Mouse (Mus musculus) monocyte, adult 5-6 weeks (primary cell): ENCODE measurements around the gene Tcerg1l. TPM values are rescaled to one million over a fixed set of nuclear protein-coding genes. Genes with fewer than 3 reads are reported as not detected.

ENCODE experiments used
- ATAC-seq: fragments of 153-309, 156-312 bp; replicated peaks from 2 replicates; pipeline ENCODE4 v1.8.0; 2017; ENCODE audit warnings: mild to moderate bottlenecking; ENCODE audit not compliant: low TSS enrichment, insufficient number of reproducible peaks, severe bottlenecking, poor library complexity, low FRiP score
- total RNA-seq: library from RNA; stranded (forward); fragments of 200-1000, 200-491, 200-594 nt; gene quantifications from 3 replicates; pipeline ENCODE4 v1.2.3, GENCODE M21; 2017

The Tcerg1l gene
- total RNA-seq, 1 experiment from 2014 or later: not detected

DNA sequence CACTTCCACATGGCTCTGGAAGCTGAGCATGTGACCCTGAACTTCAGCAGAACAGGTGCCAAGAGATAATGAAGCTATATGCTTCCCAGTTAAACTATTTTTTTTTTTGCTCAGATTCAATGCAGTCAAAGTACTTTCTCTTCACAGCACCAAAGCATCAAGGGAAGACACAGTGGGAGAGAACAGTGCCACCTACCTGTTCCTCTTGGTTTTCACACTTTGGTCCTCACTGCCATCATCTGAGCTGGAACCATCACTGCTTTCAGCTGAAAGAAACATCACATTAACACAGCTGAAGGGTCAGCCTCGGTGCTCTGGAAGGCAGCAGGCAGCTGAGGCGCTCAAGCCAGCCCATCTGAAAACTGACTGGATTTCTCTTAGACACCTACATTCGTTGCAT is 149.4 kb downstream of the Tcerg1l start:
- ATAC-seq: no peak

DNA sequence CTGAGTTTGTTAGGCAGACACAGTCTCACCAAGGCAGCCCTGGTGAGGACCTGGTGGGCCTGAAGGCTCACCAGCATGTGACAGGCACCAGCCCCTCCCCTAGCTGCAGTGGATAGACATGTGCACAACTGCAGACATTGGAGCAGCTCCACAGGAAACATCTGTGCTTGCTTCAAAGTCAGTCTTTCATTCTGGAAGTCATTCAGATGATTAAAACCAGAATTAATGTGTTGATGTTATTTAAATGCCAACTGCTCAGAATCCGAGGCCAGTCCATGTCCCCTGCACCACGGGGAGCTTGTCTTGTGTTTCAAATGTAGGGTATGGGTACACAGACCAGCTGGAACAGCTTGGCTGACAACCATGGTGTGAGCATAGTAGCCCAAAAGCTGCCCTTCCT is 150.8 kb downstream of the Tcerg1l start:
- ATAC-seq: no peak

DNA sequence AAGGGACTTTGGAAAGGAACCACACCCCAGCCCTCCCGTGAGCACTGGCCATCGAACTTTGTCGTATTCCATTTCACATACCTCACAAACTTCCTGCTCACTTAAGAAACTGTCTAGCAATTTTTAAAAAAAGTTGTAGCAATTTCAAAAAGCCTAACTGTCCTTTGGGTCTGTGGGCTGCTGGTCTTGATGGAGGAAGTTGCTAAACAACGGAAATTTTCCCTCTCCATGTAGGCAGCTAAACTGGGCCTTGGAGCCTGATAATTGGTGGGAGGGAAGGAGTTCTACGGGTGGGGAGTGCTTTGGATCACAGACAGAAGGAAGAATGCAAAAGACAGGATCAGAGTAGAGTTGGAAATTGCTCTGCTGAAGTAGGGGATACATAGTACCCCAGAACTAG is 155.3 kb downstream of the Tcerg1l start:
- no peak for ATAC-seq

DNA sequence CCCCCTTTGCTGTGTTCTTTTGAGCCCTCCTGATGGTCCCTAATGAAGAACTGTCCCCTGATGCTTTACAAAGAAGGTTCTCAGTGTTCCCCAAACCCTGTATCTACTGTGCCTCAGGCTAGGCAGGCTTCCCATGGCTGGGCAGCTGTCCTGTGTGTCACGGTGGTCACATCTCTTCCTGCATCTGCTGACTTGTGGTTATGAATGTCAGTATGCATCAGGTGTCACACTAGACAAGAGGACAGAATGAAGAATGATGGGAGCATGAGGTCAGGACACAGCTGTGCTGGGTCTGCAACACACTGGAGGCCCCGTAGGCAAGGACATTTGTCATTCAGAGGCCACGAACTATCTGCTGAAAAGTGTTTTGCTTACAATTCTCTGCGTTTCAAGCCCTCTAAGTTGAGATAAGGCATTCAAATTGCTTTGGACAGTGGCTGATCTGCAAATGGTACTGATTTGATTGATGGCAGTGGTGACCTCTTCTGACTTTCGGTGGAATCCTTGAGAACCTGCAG is 159.8 kb downstream of the Tcerg1l start:
- ATAC-seq: no peak

DNA sequence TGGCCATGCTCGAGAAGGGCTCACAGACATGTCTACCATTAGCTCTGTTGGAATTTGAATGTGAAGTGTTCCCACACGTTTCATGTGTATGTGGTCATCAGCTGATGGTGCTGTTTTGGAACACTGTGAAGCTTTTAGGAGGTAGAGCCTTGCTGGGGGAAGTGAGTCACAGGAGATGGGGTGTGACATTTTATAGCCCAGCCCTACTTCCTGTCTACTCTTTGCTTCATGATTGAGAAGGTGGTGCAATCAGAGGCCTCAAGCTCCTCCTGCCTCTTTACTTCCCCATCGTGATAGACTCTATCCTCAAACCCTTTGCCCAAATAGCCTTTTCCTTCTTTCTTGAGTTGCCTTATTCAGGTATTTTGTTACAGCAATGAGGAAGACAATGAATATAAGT is 173.3 kb downstream of the Tcerg1l start:
- ATAC-seq: no peak

DNA sequence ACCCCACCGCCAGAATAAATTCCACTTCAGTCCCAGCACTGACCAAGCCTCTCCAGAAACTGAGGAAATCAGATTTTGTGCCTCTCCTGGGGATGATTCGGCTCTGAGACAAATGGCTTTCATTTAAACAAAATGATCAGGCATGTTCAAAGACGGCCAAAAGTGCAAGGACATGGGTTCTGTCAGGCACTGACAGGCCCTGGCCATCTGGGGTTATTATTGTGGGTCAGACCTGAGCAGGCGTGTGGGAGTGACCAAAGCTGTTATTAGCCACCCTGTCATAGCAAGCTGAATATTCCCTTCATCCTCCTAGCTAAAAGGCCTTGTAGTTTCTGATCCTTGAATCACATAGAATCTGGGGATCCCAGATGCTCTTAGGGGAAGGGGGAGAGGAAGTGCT is 174.6 kb downstream of the Tcerg1l start:
- ATAC-seq: no peak

DNA sequence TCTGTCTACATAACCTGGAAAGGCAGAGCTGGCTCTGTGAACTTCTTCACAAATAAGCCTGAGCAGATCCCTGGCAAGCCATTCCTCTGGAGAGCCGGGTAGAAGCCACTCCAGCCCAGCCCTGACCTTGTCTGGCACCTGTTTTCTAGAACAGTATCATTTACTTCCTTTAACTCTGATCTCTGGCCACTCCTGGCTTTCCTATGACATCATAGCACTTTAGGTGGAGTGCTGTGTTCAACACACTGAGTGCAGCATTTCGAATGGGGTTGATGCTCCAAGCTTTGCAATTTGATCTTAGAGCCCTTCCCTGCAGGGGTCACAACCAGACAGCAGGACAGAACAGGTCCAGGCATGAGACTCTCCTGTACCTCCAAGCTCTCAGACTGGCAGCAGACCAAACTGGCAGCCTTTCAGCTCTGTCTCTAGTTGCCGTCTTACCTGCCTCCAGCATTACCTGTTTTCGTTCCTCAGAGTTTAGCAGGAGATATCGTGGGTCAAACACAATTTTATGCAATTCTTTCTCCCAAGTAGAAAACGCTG is 179.9 kb downstream of the Tcerg1l start:
- ATAC-seq: no peak

DNA sequence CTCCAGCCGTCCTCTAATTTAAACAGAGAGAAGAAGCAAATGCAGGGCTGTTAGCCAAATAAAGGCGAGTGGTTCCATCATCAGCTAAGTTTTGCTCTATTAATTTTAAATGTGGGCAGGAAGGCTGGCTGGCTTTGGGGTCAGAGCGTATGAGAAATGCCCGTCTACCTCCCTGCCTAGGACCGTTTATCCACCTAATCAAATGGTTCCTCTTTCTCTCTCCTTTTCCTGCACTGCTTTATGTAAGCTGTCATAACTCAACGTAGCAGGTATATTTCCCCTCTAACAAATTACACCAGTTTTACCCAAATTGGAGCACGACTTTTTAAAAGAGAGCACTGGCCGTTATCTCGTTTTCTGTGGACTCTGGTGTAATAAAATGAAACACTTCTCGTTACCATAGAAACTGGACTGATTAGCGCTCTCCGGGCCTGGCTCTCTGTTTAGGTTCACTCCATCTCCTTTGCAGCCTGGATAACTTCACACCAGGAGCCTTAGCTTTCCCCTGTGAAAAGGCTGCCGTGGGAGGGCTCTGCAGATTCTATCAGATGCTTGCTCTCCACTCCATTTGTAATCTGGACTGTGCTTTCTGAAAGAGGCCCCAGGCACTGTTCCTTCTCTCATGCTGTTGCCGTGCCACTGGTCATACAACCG is 182.2 kb downstream of the Tcerg1l start:
- ATAC-seq: no peak

DNA sequence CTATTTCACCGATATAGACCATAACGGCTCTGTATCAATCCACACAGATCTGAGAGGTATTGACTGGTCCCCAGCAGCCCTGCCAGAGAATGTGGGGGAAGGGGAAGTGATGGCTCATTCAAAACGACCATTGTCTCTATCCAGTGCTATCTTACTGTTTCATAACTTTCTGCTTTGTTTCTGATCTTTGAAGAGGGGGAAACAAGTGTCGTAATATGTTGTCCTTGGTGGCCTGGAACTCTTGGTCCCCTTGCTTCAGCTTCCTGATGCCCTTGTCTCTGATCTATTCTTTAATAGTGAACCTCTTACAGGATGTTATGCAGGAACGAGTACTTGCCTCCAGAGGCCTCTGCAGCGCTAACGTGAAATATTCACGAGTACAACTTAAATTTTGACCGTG is 182.8 kb downstream of the Tcerg1l start:
- ATAC-seq: no peak

DNA sequence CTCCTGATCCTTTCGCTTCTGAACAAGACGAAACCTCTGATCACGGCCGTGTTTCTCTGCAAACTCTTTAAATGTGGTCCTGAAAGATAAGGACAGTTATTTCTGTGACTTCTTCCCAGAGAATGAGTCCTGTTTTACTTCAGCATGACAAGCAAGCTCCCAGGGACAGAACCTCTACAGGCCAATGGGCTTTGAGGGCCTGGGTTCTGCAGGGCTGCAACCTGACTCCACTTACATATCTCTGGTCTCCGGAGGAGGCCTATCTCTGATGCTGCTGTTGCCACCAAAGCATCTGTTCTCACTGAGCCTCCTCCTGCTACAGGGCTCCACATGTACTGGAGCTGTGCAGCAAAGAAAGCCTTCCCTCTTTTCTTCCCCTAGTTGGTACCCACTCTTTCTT is 187.8 kb downstream of the Tcerg1l start:
- no peak for ATAC-seq

DNA sequence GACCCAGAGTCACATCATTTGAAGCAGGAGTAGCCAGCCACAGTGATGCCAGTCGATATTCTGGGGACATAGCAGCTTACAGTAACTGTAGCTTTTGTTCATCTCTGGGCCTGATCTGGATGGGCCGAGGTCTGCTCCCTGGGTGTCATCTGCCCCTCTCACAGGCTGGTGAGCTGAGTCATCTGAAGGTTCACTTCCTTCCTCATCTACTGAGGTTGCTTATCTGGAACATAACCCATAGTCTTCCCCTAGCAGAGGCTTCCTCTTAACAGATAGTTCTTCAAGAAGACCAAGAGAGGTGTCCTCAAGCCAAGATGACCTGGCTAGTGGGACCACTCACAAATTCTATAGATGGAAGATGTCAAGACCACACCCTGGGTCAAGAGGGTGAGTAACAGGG is 192.4 kb downstream of the Tcerg1l start:
- ATAC-seq: 0 out of 2 replicates have a peak, but pooled peaks have one; percentile 52

DNA sequence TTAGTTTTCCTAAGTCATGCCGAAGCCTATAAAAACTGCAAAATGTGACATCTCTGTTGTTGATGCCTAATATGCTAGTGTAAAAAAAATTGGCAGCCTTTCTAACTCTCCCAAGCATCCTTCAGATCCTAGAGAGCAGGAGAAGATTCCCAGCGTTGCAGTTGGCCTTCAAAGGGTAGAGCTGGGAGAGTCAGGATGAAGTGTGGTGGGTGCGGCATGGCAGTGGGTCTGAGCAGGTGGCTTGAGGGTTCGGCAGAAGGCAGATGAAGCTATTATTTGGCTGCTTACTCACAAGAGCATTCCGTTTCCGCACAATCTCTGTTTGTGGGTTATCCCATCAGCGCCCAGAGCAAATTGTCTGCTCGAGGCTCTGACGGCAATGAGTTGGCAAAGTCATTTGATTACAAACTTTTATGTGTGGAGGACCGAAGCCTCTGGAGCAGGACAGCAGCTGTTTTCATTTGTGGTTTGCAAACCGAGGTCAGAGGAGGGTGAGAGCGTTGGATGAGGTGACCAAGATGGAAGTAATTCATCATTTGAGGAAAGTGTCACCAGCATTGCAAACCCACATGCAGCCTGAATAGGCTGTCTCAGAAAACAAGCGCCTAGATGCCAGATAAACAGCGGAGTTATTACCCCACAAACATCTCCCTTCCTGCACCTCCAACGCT is 195.2 kb downstream of the Tcerg1l start:
- no peak for ATAC-seq

DNA sequence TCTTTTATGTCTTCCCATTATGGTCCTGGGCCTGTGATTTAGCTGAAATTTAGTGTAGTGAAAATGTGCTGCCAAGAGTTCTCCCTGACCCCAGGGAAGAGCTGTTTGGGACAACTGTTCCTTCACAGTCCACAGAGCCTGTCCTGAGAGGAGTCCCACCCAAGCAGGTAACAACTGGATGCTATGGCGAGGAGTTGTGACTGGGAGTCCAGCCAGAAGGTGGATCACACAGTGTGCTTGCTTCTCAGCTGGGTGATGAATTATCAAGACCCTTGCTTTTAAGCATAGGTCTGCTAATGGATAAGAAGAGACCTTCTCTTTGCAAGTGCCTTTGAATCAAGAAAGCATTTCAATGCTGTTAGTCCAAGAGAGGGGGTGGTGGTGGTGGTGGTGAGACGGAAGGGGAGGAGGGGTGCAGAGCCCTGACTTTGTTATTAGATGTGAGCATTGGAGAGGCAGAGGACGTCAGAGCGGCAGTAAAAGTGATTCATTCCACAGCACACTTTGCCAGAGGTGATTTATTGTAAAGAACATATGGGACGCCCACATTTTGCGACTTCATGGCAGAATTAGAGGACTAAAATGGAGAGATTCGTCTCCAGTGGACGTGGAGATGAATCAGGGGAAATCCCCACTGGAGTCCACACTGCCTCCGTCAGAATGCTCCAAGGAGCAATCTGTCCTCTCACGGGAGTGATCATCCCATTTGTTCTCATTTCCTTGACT is 198.0 kb downstream of the Tcerg1l start:
- no peak for ATAC-seq

DNA sequence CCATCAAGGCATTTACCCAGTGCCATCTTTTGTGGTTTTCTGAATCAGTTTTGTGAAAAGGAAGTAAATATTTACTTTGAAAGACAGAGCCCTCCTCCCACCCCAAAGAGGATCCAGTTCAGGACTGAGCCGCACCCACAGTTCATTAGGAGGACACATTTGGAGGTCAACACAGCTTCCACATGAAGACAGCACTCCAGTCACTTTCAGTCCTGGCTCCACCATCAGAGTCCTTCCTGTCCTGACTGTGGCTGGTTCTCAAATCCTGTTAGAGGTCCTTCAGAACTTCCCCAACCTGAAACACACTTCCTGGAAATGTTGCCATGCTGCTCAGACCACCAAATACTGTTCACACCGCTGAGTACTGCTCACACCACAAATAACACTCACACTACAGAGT is 201.4 kb downstream of the Tcerg1l start:
- ATAC-seq: no peak

DNA sequence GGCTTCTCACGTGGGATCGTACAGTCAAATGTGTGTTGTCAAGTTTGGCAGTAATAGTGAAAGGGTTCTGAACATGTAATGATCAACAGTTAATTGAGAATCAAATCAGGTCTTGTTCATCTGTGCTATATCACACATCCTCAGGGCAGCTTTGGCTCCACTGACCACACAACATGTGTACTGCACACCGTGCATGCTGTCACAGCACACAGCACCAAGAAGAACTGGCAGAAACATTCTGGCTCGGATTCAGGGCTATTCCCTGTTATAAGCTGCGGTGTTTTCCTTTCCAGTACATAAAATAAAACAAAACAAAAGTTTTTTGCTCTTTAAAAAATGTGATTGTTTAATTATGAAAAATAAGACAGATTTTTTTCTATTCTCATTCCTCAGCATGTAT is 213.3 kb downstream of the Tcerg1l start:
- no peak for ATAC-seq

DNA sequence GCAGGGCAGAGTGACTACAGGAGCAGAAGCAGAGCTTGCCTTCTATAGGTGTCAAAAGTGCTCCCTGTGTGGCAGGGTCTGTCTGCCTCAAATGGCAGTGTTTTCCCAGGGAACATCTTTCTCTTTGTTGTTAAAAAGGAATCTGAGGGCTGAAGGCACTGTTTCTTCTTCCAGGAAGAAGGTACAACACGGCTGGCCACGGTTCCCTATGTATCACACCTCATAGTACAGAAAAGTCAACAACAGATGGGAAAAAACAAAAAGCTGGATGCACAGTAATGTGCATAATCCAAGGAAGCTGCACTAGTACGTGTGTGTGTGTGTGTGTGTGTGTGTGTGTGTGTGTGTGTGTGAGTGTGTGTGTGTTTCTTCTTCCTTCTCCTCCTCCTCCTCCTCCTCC is 215.3 kb downstream of the Tcerg1l start:
- ATAC-seq: no peak

DNA sequence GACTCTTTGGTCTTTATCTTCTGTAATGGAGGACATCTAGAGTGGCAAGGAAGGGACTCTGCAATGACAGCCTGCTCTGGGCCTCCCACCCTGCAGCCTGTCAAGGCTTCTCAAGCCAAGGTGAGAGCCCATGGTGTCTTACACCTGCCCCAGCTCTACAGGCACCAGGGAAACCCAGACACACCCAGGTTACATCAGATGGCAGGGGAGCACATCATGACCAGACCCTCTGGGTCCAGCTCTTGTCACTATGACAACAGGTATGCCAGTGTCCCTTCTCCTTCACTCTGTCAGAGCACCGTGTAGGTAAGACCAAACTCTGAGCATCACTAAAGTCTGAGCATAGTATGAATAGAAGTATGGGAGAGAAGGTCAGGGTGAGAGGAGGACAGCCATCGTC is 218.9 kb downstream of the Tcerg1l start:
- ATAC-seq: no peak

DNA sequence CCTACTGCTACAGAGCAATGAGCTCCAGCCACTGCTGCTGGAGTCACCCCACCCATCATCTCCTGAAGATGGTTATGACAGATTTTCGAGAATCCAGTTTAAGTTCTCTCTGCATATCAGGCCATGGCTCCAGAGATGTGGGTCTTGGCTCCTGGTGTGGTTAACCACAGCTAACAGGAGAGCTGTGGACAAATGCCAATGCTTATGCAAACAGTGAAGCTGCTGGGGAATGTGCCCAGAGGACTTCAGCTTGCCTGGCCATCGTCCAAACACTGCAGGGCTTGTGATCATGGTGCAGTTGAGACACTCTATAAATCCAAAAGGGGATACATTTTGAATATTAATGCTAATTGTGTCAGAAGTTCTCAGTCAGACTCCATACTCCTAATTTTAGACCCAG is 221.5 kb downstream of the Tcerg1l start:
- no peak for ATAC-seq

DNA sequence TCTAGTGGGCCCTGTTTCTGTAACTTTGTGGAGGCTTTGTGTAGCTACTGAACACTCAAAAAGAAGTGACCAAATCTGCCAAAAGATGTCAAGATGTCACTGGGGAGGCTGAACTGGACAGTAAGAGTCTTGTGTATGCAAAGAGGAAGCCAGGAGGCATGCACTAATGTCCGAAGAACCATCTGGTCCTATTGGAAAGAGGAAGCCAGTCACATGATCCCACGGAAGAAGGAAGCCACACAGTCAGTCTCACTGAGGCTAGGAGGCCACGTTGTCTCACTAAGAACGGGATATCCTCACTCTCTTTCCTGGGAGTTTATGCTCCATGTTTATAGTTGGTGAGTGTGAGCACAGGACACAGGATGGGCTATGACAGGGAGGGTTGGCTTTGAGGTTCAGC is 227.1 kb downstream of the Tcerg1l start:
- no peak for ATAC-seq
